Mouse (Mus musculus) heart, adult 2 months (tissue): ENCODE measurements around the gene Hist1h2bg.
"Not testable (repeated sequence)": the region's sequence is repeated elsewhere in the genome, so short reads cannot be mapped to it uniquely, and the experiment has no call there.

ENCODE experiments used
- CTCF ChIP-seq: fragments of 200-600 bp; IDR thresholded peaks from 2 replicates; pipeline ENCODE4 v1.8.1; 2022; ENCODE audit warnings: antibody characterized with exemption, mild to moderate bottlenecking, moderate library complexity
- EP300 ChIP-seq: fragments of 200-500 bp; IDR thresholded peaks from 2 replicates; pipeline ENCODE4 v1.6.1; 2011; ENCODE audit warnings: low read depth, low read length, control low read depth; ENCODE audit not compliant: insufficient read depth

- TF ChIP-seq EP300, CTCF: not testable (repeated sequence)
Observed at GRCm38 (mm10) chr13:23585442-23586098, 14.4 kb downstream of the Hist1h2bg start.
